Mouse (Mus musculus) macrophage (primary cell): ENCODE data around the gene Unc5a. TPM values are rescaled to one million over a fixed set of nuclear protein-coding genes. Genes with fewer than 3 reads are reported as not detected.

Source experiments
- H3K27ac ChIP-seq: fragments of 350-480 bp; formaldehyde crosslinking; 2 replicates; pipeline ENCODE4 v1.9.0; 2021
- H3K36me3 ChIP-seq: fragments of 350-480 bp; formaldehyde crosslinking; 2 replicates; pipeline ENCODE4 v1.9.0; 2021; ENCODE audit errors: inconsistent target
- H3K4me3 ChIP-seq: fragments of 350-480 bp; formaldehyde crosslinking; 2 replicates; pipeline ENCODE4 v1.9.0; 2021; ENCODE audit errors: inconsistent target
- H3K79me2 ChIP-seq: fragments of 350-480 bp; formaldehyde crosslinking; 2 replicates; pipeline ENCODE4 v1.9.0; 2021; ENCODE audit errors: inconsistent target
- WGBS: methylation state at CpG from one replicate; pipeline ENCODE4 v1.1.7; 2026; ENCODE audit warnings: inconsistent platforms; ENCODE audit not compliant: missing documents; 5-methylcytosine and 5-hydroxymethylcytosine counted together
- polyA plus RNA-seq: library from polyadenylated mRNA; stranded (reverse); fragments of 250-400 nt; gene quantifications from 3 replicates; pipeline ENCODE4 v1.2.4, GENCODE M21; 2018; ENCODE audit warnings: inconsistent platforms

Unc5a gene
- polyA plus RNA-seq, 1 experiment from 2014 or later: 1.7 TPM

DNA sequence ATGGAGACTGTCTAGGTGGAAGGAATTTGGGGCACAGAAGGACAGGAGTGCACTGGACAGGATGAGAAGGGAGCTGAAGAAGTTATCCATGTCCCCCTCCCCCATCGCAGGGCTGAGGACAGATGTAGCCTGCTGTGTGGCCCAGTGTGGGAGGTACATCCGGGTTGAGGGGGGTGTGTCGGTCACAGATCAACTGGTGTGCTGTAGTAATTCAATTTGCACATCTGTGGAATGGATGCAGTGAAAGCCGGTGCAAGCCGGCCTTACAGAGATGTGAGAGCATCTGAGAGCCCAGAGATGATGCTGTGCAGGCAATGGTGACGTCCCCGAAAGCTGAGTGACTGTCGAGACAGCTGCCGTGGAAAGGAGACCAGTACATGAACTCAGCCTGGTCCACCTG is 20.3 kb downstream of the Unc5a start:
- WGBS: 55% methylated on average over 9 of the region's 9 CpGs
- no peak overlapping the region for H3K27ac ChIP-seq
- H3K4me3 ChIP-seq: no peak overlapping the region
- no peaks in the 10 kb centered on the region for H3K79me2 ChIP-seq
- no peaks in the 10 kb centered on the region for H3K36me3 ChIP-seq

DNA sequence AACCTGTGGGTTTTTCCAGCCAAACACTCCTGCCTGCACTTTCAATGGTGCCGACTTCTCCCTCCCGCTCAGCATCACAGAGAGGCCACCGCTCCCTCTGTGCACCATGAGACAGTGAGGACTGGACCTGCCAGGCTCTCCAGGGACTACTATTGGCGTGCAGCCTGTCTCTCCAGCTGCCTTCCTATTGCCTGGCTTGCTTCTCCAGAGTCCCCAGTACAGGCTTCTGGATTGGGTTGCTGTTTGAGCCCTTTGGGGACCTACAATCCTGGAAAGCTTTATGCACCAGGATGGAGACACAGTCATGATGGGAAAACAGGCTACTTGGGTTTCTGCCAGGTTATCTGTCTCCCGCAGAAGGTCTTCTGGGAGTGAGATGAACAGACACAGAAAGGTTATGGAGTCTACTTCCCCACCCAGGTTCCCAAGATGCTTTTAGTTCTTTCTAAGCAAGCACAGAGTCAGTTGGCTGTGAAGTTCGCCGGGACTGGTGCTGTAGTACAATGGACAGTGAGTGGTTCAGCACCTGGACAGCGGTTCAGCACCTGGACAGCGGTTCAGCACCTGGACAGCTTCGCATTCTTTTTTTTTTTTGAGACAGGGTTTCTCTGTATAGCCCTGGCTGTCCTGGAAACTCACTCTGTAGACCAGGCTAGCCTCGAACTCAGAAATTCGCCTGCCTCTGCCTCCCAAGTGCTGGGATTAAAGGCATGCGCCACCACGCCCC is 21.5 kb downstream of the Unc5a start:
- 41% methylated on average over 14 of the region's 14 CpGs for WGBS
- H3K27ac ChIP-seq: no peak overlapping the region
- H3K4me3 ChIP-seq: no peak overlapping the region
- no peaks in the 10 kb centered on the region for H3K79me2 ChIP-seq
- H3K36me3 ChIP-seq: no peaks in the 10 kb centered on the region

DNA sequence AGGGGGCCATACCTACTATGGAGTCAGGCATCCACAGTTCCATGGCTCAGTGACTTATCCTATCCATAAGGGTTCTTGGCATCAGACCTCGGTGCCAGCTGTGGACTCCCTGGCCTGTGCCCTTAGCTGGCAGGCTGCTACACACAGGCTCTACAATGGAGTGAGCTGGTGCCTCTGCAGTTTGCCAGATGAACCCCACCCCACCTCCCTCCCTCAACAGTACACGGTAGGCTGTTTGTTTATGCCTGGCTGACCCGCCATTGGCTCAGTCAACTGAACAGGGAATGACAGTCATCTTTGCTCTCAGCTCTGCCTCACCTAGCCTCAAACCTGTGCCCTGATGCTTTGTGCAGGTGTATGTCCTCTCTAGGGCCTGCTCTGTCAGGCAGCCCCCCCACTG is 26.3 kb downstream of the Unc5a start:
- Histone ChIP-seq H3K36me3 (no peaks in the 10 kb centered on the region), H3K27ac (no peak overlapping the region), H3K4me3 (no peak overlapping the region), H3K79me2 (no peaks in the 10 kb centered on the region)
- 81% methylated on average over 3 of the region's 3 CpGs for WGBS

DNA sequence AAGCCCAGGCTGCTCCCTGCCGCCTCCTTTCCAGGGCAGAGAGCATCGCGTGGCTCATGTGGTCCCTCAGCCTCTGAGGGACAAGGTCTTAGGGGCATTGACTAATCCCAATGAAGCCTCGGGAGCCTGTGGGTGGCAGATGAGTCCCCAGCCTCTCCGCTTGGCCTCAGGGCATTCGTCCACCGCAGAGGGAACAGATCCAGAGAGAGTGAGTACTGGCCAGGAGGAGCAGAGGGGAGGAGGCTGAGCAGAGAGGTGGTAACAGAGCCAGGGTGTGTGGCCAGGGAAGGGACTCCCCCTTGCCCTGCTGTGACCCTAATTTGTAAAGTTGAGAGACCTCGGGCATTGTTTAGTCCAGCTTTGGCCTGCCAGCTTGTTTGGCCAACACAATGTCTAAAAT is 29.6 kb downstream of the Unc5a start:
- H3K27ac ChIP-seq: no peak overlapping the region
- no peaks in the 10 kb centered on the region for H3K36me3 ChIP-seq
- no peaks in the 10 kb centered on the region for H3K79me2 ChIP-seq
- 82% methylated on average over 8 of the region's 8 CpGs for WGBS
- no peak overlapping the region for H3K4me3 ChIP-seq

DNA sequence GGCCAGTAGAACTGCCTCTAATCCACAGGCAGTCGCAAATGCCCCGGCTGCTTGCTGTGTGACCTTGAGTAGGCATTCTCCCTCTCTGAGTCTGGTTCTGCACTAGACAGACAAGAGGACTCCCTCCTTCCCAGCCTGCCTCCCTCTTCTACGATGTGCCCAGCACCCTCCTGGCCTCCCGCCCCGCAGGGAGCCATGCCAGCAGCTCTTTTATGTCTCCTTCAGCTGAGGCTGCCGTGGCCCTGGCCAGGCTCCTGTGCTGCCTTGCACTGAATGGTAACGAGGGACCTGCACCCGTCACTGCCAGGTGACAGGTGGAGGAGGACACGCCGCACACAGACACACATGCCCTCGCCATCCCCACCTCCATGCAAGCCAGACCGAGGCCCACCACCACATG is 31.7 kb downstream of the Unc5a start:
- no peak overlapping the region for H3K27ac ChIP-seq
- no peak overlapping the region for H3K4me3 ChIP-seq
- no peaks in the 10 kb centered on the region for H3K36me3 ChIP-seq
- H3K79me2 ChIP-seq: no peaks in the 10 kb centered on the region
- 92% methylated on average over 12 of the region's 12 CpGs for WGBS

DNA sequence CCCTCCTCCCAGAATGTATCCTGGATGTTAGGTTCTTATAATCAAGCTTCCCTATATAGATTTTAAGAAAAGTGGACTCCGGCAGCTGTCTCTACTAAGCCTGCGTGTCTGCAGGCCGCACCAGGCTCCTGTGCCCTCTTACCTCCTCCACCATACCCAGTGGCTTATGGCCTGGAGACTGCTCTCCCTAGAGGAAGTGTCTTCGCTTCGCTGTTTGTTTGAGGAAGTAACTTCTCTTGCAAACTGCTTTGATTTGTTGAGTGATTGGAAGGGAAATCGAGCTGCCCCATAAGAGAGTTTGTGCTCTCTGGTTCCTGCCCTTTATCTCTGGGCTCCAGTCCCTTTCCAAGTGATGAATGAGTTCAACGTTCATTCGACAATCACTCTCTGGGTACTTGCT is 33.8 kb downstream of the Unc5a start:
- H3K4me3 ChIP-seq: no peak overlapping the region
- H3K79me2 ChIP-seq: no peaks in the 10 kb centered on the region
- H3K36me3 ChIP-seq: no peaks in the 10 kb centered on the region
- no peak overlapping the region for H3K27ac ChIP-seq
- 16% methylated on average over 8 of the region's 8 CpGs for WGBS

DNA sequence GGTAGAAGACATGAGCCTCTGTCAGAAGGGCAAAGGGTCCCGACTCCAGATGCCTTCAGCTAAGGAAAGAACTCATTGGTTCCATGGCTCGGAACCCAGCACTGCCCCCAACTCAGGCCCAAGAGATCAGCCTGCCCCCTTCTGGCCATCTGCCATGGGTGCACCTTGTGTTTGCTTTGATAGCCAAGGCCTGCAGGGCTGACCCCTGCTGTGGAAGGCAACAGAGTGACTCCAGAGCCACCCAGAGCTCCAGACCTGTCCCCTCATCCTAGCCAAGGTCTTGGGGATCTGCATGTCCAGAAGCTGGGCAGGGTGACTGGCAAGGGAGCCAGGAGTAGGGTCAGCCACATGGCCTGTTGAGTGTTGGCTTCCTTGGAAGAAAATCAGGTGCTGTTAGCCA is 34.4 kb downstream of the Unc5a start:
- Histone ChIP-seq H3K27ac (no peak overlapping the region), H3K79me2 (no peaks in the 10 kb centered on the region), H3K4me3 (no peak overlapping the region), H3K36me3 (no peaks in the 10 kb centered on the region)
- 50% methylated on average over 2 of the region's 2 CpGs for WGBS

DNA sequence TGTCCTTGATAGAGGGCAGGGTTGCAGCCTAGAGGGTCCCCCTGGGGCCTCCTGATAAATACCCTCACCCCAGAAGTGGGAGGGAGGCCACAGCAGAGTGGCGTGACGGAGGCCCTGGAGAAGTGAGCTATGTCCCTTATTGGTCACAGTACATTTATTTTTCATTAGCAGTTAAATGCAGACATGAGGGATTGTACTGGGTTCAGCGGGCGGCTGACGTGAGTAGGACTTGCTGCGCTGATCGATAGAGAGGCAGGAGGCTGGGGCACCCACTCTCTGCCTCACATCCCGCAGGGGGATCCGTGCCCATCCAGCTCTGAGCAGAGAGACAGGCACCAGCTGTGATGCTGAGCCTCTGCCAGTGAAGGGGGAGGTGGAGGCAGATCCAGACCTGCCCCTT is 38.2 kb downstream of the Unc5a start:
- H3K27ac ChIP-seq: no peak overlapping the region
- no peak overlapping the region for H3K4me3 ChIP-seq
- no peaks in the 10 kb centered on the region for H3K36me3 ChIP-seq
- no peaks in the 10 kb centered on the region for H3K79me2 ChIP-seq
- WGBS: 97% methylated on average over 9 of the region's 9 CpGs

DNA sequence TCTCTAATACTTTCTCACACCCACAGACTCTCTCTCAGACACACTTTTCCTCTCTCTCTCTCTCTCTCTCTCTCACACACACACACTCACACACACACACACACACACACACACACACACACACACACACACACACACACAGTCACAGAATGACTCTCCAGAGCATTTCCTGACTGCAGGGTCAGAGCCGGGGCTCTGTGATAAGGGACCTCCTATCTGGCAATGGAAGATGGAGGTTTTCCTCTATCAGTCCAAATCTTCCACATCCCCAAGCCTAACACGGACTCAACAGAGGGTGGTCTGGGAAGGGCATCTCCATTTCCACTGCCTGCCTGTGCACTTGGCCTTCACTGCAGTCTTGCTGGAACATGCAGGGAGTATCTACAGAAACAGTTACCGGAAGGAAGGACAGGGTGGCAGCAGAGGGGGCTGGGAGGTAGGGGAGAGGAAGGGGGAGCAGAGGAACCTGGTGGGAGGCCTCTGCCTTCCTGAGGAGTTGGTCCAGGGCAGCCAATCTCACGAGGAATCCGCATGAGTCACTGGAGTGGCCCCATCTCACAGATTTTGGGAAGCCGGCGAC is 39.1 kb downstream of the Unc5a start:
- Histone ChIP-seq H3K4me3 (no peak overlapping the region), H3K27ac (no peak overlapping the region), H3K79me2 (no peaks in the 10 kb centered on the region), H3K36me3 (no peaks in the 10 kb centered on the region)
- WGBS: 29% methylated on average over 7 of the region's 7 CpGs

DNA sequence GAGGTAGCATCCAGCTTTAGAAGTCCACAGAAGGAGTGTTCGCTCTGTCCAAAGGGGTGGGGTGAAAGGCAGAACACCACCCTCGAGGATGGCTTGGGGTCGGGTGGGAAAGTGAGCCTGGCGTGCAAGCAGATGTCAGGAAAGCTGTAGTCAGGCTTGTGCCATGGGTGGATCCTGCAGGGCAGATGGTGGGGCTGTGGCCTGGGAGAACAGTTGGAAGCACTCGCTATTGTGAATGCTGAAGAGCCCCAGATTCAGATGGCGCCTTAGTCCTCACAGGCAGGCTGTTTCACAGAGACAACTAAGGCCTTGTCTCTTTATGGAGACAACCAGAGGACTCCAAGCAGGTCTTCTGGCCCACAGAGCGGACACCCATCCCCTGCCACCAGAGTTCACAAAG is 43.0 kb downstream of the Unc5a start:
- 95% methylated on average over 7 of the region's 7 CpGs for WGBS
- H3K79me2 ChIP-seq: no peaks in the 10 kb centered on the region
- no peaks in the 10 kb centered on the region for H3K36me3 ChIP-seq
- no peak overlapping the region for H3K27ac ChIP-seq
- no peak overlapping the region for H3K4me3 ChIP-seq

DNA sequence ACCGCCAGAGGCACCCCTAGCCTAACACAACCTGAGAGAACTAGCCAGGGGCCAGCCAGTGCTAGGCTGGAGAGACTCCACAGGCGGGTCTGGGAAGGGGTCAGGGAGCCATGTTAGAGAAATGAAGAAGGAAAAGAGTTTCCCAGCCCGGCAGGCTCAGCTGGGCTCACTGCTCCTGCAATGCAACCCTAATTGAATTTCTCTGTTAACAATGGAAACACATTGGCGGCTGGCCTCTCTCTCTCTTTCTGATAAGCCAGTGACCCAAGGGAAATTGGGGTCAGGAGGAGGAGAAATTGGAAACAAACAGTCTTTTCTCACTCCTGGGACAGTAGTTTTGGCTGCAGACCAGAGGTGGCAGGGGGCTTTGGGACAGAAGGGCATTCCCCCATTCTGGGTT is 45.4 kb downstream of the Unc5a start:
- Histone ChIP-seq H3K36me3 (no peaks in the 10 kb centered on the region), H3K4me3 (no peak overlapping the region), H3K27ac (no peak overlapping the region), H3K79me2 (no peaks in the 10 kb centered on the region)
- 89% methylated on average over 4 of the region's 4 CpGs for WGBS

DNA sequence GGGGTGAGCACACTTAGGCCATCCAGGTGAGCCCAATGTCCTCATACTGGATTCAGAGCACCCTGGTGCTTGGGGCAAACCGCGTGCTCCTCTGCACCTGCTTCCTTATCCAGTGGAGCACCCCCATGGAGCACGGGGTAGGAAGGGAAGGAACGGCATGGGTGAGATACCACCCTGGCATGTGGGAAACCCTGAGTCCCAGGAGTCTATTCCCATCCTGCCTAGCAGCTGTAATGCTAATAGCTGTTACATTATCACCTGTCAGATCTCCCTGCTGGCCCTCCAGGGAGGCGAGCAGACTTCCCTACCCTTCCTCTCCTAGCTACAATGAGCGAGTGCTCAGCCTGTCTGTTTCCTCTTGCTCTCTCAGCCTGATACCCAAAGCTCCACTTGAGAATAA is 46.0 kb downstream of the Unc5a start:
- Histone ChIP-seq H3K4me3 (no peak overlapping the region), H3K27ac (no peak overlapping the region), H3K79me2 (no peaks in the 10 kb centered on the region), H3K36me3 (no peaks in the 10 kb centered on the region)
- 81% methylated on average over 6 of the region's 6 CpGs for WGBS

DNA sequence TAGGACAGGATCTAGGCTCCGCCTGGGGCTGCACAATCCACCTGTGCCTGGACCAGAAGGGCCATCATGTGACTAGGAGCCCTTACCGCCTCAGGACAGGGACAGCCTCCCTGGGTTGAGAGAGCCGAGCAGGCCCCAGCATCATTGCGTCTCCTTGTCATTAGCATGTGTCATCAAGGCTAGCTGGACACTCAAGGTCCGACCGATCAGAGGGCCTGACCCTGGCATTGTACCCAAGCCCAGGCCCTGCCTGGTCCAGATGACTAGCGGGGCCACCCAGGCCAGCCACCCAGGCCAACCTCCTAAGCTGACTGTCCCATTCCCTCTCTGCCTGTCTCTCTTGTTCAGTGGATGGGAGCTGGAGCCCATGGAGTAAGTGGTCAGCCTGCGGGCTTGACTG is 48.4 kb downstream of the Unc5a start:
- 92% methylated on average over 8 of the region's 8 CpGs for WGBS
- no peak overlapping the region for H3K4me3 ChIP-seq
- no peaks in the 10 kb centered on the region for H3K36me3 ChIP-seq
- no peaks in the 10 kb centered on the region for H3K79me2 ChIP-seq
- no peak overlapping the region for H3K27ac ChIP-seq

DNA sequence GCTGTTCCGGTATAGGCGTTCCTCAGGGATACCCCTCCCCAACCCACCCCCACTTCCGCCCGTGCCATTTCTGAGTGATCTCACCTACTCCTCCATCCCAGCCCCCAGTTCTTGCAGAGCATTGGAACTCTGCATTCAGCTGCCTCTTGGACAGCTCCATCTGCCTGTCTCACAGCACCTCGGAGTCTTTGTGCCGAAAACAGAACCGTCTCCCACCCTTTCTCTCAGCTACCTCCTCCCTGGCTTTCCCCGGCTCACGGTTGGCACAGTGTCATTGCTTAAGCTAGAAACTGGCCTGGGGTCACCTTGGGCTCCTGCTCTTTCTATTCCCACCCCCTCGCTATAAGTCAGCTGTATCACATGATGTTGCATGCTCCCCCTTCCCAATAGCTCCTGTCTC is 51.2 kb downstream of the Unc5a start:
- H3K36me3 ChIP-seq: peaks cover under 1% of the 10 kb centered on the region; the same call in 1 of the 2 replicates
- no peak overlapping the region for H3K27ac ChIP-seq
- 89% methylated on average over 10 of the region's 10 CpGs for WGBS
- H3K79me2 ChIP-seq: no peaks in the 10 kb centered on the region
- H3K4me3 ChIP-seq: no peak overlapping the region

DNA sequence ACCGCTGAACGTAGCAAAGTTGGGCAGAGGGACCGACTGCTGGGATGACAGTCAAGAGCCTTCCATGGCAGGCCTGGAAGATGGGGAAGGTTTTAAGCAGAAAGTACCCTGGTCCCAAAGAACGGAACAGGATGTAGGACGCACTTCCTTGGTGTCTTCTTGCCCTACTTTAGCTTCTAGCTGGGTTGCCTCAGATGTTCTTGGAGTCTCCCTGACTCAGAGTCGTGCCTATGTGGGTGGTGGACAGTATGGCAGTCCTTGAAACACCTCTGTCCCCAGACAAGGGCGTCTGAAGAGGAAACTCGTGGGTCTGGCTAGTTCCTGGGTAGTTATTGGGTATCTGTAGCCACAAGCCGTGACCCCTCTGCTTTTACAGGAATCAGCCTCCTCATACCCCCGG is 52.9 kb downstream of the Unc5a start:
- 67% methylated on average over 9 of the region's 10 CpGs for WGBS
- no peak overlapping the region for H3K4me3 ChIP-seq

DNA sequence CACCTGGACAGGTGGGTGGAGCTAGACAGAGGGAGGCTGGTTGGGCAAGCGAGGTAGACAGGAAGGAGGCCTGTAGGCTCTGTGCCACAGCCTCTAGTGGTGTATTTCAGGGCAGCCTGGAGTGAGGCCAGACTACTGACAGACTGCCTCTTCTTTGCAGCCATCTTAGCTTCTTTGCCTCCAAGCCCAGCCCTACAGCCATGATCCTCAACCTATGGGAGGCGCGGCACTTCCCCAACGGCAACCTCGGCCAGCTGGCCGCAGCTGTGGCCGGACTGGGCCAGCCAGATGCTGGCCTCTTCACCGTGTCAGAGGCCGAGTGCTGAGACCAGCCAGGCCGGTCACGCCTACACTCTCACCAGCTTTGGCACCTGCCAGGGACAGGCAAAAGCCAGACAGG is 55.4 kb downstream of the Unc5a start:
- H3K4me3 ChIP-seq: no peak overlapping the region
- no peak overlapping the region for H3K27ac ChIP-seq
- peaks cover 43% of the 10 kb centered on the region for H3K36me3 ChIP-seq
- no peaks in the 10 kb centered on the region for H3K79me2 ChIP-seq
- 67% methylated on average over 10 of the region's 11 CpGs for WGBS

More for the DNA sequence above, 52.9 kb downstream of the Unc5a start:
- H3K36me3 ChIP-seq: peaks cover 18% of the 10 kb centered on the region; the same call in 1 of the 2 replicates
- H3K79me2 ChIP-seq: no peaks in the 10 kb centered on the region
- no peak overlapping the region for H3K27ac ChIP-seq
